Mouse (Mus musculus): ENCODE results near the gene Zfand4. TPM values are rescaled to one million over a fixed set of nuclear protein-coding genes. Genes with fewer than 3 reads are reported as not detected.

Zfand4 gene
- 2.1 TPM for total RNA-seq (2023)

GRCm38 (mm10) chr6:116264018-116264651 is at the start of gene Zfand4:
Gene Zfand4 (plus strand): TSS chr6:116264222.

DNA sequence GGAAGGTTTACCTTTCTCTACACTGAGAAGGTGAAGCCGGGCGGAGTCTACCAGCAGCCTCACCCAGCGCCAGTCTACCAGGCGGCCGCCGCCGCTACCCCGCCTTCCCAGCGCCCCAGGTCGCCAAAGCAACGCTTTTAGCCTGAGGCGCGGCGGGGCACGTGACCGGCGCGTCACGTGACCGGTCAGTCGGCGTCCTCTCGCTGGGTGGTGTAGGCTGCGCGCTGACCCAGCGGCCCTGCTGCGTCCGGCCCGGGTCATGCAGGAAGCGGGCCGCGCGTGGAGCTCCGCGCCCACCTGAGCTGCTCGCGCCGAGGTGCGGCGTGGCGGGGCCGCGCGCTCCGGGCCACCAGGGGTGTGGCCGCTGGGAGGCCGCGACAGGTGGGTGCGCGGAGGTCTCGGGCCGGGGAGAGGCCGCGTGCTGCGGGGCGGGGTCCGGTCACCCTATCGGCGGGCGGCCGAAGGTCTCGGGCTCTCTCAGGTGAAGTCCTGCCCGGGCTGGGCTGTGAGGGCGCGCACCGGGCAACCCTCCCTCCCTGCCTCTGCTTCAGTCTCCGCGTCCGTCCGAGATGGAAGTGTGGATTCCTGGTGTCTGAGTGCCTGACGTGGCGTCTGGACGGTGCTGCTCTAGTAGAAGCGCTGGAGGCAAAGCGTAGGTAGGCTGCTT is 73.9 kb downstream of the Zfand4 start, which contains the start of gene March8:
Gene March8, plus strand, starts transcription at position 190 of the 667 bp plus-strand sequence.

Other genes with a start within 250 kb of the Zfand4 start
- gene Tmcc1, start 70.7 kb upstream of the Zfand4 start, total RNA-seq (2023), result 28.9 TPM
- 99.7 TPM for gene Washc2, start 56.2 kb upstream of the Zfand4 start, total RNA-seq (2023)
- gene March8, start 73.8 kb downstream of the Zfand4 start, total RNA-seq (2023), result 0.83 TPM
- gene Alox5, start 197.0 kb downstream of the Zfand4 start, total RNA-seq (2023), result 0.77 TPM
- not detected for gene Olfr211, start 224.9 kb downstream of the Zfand4 start, total RNA-seq (2023)
- not detected for gene Olfr212, start 242.3 kb downstream of the Zfand4 start, total RNA-seq (2023)

Measured in CD8-positive naive resting alpha-beta T cell, adult 57 days (primary cell).